Mouse (Mus musculus) megakaryocyte, embryonic 14.5 days (primary cell): ENCODE results near the gene Grb2. TPM values are rescaled to one million over a fixed set of nuclear protein-coding genes. Genes with fewer than 3 reads are reported as not detected.

Experiments used
- H3K27me3 ChIP-seq: replicated peaks from 2 replicates; pipeline ENCODE3; 2012; ENCODE audit warnings: inconsistent platforms
- H3K36me3 ChIP-seq: replicated peaks from 2 replicates; pipeline ENCODE3; 2012; ENCODE audit warnings: low read length, inconsistent platforms, mixed read lengths
- H3K4me1 ChIP-seq: 2 replicates; pipeline ENCODE4 v1.6.1; 2012; ENCODE audit warnings: inconsistent platforms
- H3K4me3 ChIP-seq: replicated peaks from 2 replicates; pipeline ENCODE3; 2012; ENCODE audit warnings: moderate library complexity, mild to moderate bottlenecking, inconsistent platforms
- H3K9me3 ChIP-seq: 2 replicates; pipeline ENCODE4 v1.6.1; 2012; ENCODE audit warnings: inconsistent platforms
- FLI1 ChIP-seq: IDR thresholded peaks from 2 replicates; pipeline ENCODE4 v1.6.1; 2012; ENCODE audit warnings: low read length, inconsistent platforms, mixed read lengths
- GATA1 ChIP-seq: IDR thresholded peaks from 3 replicates; pipeline ENCODE4 v1.6.1; 2012; ENCODE audit warnings: mixed read lengths, low read length, inconsistent platforms, borderline replicate concordance
- polyA plus RNA-seq: library from polyadenylated mRNA; stranded (reverse); fragments of >175 nt; gene quantifications from 2 replicates; pipeline ENCODE4 v1.2.3, GENCODE M21; 2012; ENCODE audit warnings: low replicate concordance; ENCODE audit not compliant: insufficient read depth

The Grb2 gene
- polyA plus RNA-seq, 1 experiment = 77.5 TPM

GRCm38 (mm10) chr11:115641664-115642036 lies 66.7 kb downstream of the Grb2 start:
- H3K36me3 ChIP-seq = peaks cover 42% of the 10 kb centered on the region
- peaks cover 73% of the 10 kb centered on the region for H3K4me1 ChIP-seq
- H3K4me3 ChIP-seq = peak overlapping the region; percentile 74
- H3K27me3 ChIP-seq = no peaks in the 10 kb centered on the region
- TF ChIP-seq GATA1 (no peak), FLI1 (no peak)
- no peaks in the 10 kb centered on the region for H3K9me3 ChIP-seq

DNA sequence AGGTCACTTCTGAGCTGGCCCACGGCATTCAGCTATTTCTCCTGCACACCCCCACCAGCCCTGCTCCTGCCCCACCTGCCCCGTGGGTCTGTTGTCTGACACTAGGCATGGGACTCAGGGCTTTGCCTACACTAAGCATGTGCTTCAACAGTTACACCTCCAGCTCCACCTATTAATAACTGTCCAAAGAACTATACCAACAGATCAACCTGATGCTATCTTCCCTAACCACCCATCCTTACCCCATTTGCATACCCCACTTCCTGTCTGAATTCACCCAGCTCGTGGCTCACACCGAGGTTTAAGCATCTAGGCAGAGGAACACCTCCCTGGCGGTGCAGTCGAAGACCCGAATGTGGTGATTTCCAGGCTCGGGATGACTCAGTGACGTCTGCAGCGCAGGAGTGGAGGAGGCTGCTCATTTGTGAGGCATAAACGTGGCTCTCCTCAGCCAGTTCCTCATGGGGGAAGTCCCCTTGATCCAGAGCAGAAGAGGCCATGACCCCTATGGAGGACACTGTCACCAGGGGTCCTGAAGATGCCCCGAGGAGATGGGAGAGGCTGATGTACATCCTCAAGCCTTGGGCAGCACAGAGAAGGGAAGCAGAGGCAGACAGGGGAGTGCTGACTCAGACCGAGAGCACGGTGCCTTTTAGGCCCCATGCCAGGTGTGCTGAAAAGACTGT lies 67.3 kb downstream of the Grb2 start:
- TF ChIP-seq FLI1 (no peak), GATA1 (no peak)
- Histone ChIP-seq H3K4me1 (peaks cover 69% of the 10 kb centered on the region), H3K4me3 (peak overlapping the region; percentile 74), H3K9me3 (no peaks in the 10 kb centered on the region), H3K36me3 (peaks cover 37% of the 10 kb centered on the region), H3K27me3 (no peaks in the 10 kb centered on the region)

DNA sequence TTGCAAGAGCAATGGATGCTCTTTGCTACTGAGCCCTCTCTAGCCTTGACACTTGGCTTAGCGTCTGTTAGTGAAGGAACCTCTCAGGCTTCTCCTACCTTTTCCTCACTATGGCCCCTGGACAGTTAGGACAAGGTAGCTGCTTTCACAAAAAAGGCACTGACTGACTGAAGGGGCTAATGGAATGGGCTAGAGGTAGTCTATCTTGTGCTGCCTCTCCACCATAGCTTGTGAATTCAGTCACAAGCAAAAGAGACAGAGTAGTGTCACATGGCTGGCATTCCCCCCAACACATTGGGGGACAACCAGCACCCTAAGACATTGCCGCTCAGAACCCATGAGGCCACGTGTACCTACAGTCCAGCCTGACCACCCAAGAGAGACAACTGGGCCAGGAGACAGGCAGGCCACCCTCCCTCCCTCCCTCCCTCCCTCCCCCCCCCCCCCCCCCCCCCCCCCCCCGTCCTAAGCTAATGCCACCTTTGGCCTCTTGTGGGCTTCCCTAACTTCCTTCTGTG lies 68.0 kb downstream of the Grb2 start:
- H3K4me3 ChIP-seq = no peak overlapping the region
- H3K4me1 ChIP-seq = peaks cover 69% of the 10 kb centered on the region
- no peaks in the 10 kb centered on the region for H3K9me3 ChIP-seq
- H3K36me3 ChIP-seq = peaks cover 30% of the 10 kb centered on the region
- TF ChIP-seq GATA1 (no peak), FLI1 (no peak)
- no peaks in the 10 kb centered on the region for H3K27me3 ChIP-seq

DNA sequence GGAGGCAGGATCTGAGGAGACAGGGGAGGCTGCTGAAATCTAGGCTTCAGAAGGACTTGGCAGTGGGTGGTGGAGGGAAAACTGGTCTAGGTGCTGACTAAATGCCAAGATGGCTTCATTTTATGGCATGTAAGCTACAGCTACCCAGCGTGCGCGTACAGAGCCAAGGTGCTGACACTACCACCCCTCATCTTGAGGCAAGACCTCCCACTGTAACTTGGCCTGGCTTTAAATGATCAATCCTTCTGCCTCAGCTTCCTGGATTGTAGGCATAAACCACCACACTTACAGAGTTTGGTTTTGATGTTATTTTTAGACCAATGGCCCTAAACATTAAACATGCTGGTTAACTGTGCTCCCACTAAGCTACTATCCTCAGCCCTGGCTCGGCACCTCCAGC lies 68.9 kb downstream of the Grb2 start:
- Histone ChIP-seq H3K36me3 (peaks cover 22% of the 10 kb centered on the region), H3K9me3 (no peaks in the 10 kb centered on the region), H3K4me3 (peak overlapping the region; percentile 67), H3K4me1 (peaks cover 70% of the 10 kb centered on the region), H3K27me3 (no peaks in the 10 kb centered on the region)
- TF ChIP-seq GATA1 (no peak), FLI1 (no peak)

DNA sequence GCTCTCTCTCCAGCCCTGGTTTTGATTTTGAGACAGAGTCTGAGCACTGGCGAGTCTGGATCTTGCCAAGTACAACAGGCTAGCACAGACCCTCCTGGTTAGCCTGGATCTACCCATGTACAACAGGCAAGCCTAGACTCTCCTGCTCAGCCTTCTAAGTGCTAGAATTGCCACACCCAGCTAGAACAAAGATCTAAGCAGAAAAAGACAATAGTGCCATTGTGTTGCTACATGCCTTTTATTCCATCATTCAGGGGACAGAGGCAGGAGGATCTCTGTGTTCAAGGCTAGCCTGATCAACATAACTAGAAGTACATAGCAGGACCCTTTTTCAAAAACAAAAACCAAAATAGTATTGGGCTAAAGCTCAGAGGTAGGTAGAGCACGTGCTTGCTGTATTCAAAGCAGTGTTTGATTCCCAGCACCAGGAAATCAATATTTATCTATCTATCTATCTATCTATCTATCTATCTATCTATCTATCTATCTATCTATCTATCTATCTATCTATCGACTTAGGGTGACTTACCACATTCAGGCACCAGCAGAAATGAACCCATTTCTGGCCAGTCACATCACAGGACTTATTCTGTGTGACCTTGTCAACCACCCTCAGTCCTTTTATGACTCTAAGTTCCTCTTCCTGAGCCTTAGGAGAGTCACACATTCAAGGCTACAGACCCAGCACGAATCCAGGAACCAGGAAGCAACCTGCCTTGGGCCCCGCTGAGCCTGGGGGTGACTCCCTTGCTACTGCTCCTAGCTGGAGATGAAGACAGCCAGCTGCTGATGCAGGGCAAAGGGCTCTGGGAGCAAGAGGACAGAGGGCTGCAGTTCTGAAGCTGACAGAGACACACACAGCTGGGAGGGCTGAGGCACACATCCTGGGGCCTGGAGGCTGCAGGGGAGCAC lies 69.6 kb downstream of the Grb2 start:
- no peaks in the 10 kb centered on the region for H3K9me3 ChIP-seq
- H3K4me1 ChIP-seq = peaks cover 70% of the 10 kb centered on the region
- H3K36me3 ChIP-seq = peaks cover 16% of the 10 kb centered on the region
- TF ChIP-seq GATA1 (no peak), FLI1 (no peak)
- H3K27me3 ChIP-seq = no peaks in the 10 kb centered on the region
- H3K4me3 ChIP-seq = peak overlapping the region; percentile 74

GRCm38 (mm10) chr11:115636960-115637359 lies 71.4 kb downstream of the Grb2 start:
- H3K4me3 ChIP-seq = no peak overlapping the region
- no peaks in the 10 kb centered on the region for H3K27me3 ChIP-seq
- H3K9me3 ChIP-seq = no peaks in the 10 kb centered on the region
- TF ChIP-seq GATA1 (no peak), FLI1 (no peak)
- peaks cover 2% of the 10 kb centered on the region for H3K36me3 ChIP-seq
- peaks cover 68% of the 10 kb centered on the region for H3K4me1 ChIP-seq

GRCm38 (mm10) chr11:115635484-115635883 lies 72.9 kb downstream of the Grb2 start:
- H3K36me3 ChIP-seq = no peaks in the 10 kb centered on the region
- peaks cover 67% of the 10 kb centered on the region for H3K4me1 ChIP-seq
- no peak overlapping the region for H3K4me3 ChIP-seq
- no peaks in the 10 kb centered on the region for H3K27me3 ChIP-seq
- H3K9me3 ChIP-seq = no peaks in the 10 kb centered on the region
- TF ChIP-seq GATA1 = no peak
- no peak for TF ChIP-seq FLI1

DNA sequence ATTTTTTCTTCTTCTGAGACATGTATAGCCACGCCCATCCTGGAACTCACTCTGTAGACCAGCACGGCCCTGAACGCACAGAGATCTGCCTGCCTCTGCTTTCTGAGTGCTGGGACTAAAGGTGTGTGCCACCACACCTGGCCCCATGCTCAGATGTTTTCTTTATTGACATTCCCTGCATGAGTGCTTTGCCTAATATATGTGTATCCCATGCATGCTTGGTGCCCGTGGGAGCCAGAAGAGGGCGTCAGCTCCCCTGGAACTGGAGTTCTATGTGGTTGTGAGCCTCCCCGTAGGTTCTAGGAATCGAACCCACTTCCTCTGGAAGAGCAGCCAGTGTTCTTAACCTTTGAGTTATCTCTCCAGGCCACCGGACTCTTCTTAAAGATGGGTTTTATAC lies 73.4 kb downstream of the Grb2 start:
- no peaks in the 10 kb centered on the region for H3K36me3 ChIP-seq
- no peak overlapping the region for H3K4me3 ChIP-seq
- no peaks in the 10 kb centered on the region for H3K27me3 ChIP-seq
- H3K4me1 ChIP-seq = peaks cover 66% of the 10 kb centered on the region
- H3K9me3 ChIP-seq = no peaks in the 10 kb centered on the region
- no peak for TF ChIP-seq FLI1
- no peak for TF ChIP-seq GATA1

GRCm38 (mm10) chr11:115634109-115634508 lies 74.3 kb downstream of the Grb2 start:
- H3K4me3 ChIP-seq = no peak overlapping the region
- no peaks in the 10 kb centered on the region for H3K36me3 ChIP-seq
- peaks cover 61% of the 10 kb centered on the region for H3K4me1 ChIP-seq
- H3K27me3 ChIP-seq = no peaks in the 10 kb centered on the region
- H3K9me3 ChIP-seq = no peaks in the 10 kb centered on the region
- TF ChIP-seq GATA1 (no peak), FLI1 (no peak)

DNA sequence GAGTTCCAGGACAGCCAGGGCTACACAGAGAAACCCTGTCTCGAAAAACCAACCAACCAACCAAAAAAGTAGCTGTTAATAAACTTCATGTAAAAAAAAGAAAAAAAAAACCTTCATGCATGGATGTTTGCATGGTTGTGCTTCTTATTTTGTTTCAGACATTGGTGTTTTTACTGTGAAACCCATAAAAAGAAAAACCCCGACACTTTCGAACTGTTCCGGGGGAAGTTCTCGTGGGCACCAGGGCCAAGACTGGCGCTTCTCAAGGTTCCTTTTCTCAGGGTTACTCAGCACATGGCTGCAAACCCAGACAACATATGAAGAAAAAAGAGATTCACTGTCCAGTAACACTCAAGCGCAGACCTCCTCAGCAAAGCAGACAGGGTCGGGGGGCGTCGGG lies 75.5 kb downstream of the Grb2 start:
- Histone ChIP-seq H3K4me3 (no peak overlapping the region), H3K27me3 (no peaks in the 10 kb centered on the region), H3K36me3 (no peaks in the 10 kb centered on the region), H3K4me1 (peaks cover 53% of the 10 kb centered on the region), H3K9me3 (no peaks in the 10 kb centered on the region)
- TF ChIP-seq FLI1 (no peak), GATA1 (no peak)
